Mouse (Mus musculus) liver, adult (tissue): Measurements from ENCODE around the gene Brca1.

Experiments
- GATA4 ChIP-seq: IDR thresholded peaks from 2 replicates; pipeline ENCODE4 v1.6.1; 2014; ENCODE audit warnings: mild to moderate bottlenecking, low read length; ENCODE audit not compliant: insufficient replicate concordance

Brca1 gene

GRCm38 (mm10) chr11:101551751-101552475 is at the start of gene Brca1, which contains the start of gene Nbr1:
Brca1 (minus strand) TSS chr11:101551955.
Nbr1 (plus strand) TSS chr11:101552149.
- TF ChIP-seq GATA4, result peak; percentile 22; the same call in 1 of the 2 replicates

GRCm38 (mm10) chr11:101599156-101599555 is 47.4 kb upstream of the Brca1 start, which contains the start of gene Gm11634:
Gm11634 (minus strand) TSS chr11:101599256.
- no peak for TF ChIP-seq GATA4

GRCm38 (mm10) chr11:101589989-101590624 is 38.4 kb upstream of the Brca1 start:
- no peak for TF ChIP-seq GATA4

GRCm38 (mm10) chr11:101589444-101589843 is 37.7 kb upstream of the Brca1 start:
- TF ChIP-seq GATA4, result no peak

- TF ChIP-seq GATA4, result no peak
These were observed 37.1 kb upstream of the Brca1 start for GRCm38 (mm10) chr11:101588868-101589267.

GRCm38 (mm10) chr11:101587676-101588075 is 35.9 kb upstream of the Brca1 start:
- TF ChIP-seq GATA4, result no peak

- TF ChIP-seq GATA4, result peak; percentile 92
These were observed 34.0 kb upstream of the Brca1 start for GRCm38 (mm10) chr11:101585805-101586204.

- TF ChIP-seq GATA4, result no peak
These were observed 31.4 kb upstream of the Brca1 start for GRCm38 (mm10) chr11:101583205-101583604.

- TF ChIP-seq GATA4, result no peak
These were observed 30.6 kb upstream of the Brca1 start, which contains the start of gene Tmem106a for GRCm38 (mm10) chr11:101582054-101583035. Tmem106a (plus strand) TSS chr11:101582242.

GRCm38 (mm10) chr11:101581081-101581764 is 29.5 kb upstream of the Brca1 start:
- TF ChIP-seq GATA4, result no peak

- TF ChIP-seq GATA4, result no peak
These were observed 24.4 kb upstream of the Brca1 start for GRCm38 (mm10) chr11:101576116-101576515.

- TF ChIP-seq GATA4, result no peak
These were observed 16.7 kb upstream of the Brca1 start for GRCm38 (mm10) chr11:101568421-101568820.

GRCm38 (mm10) chr11:101562391-101562790 is 10.6 kb upstream of the Brca1 start:
- no peak for TF ChIP-seq GATA4

- peak; percentile 3; the same call in 1 of the 2 replicates for TF ChIP-seq GATA4
These were observed 5.2 kb upstream of the Brca1 start for GRCm38 (mm10) chr11:101556954-101557353.

- TF ChIP-seq GATA4, result 0 out of 2 replicates have a peak, but pooled peaks have one; percentile 60
These were observed 4.8 kb upstream of the Brca1 start for GRCm38 (mm10) chr11:101556541-101556940.

GRCm38 (mm10) chr11:101553354-101553930 is 1.7 kb upstream of the Brca1 start:
- TF ChIP-seq GATA4, result no peak
